Mouse (Mus musculus) midbrain, embryonic 13.5 days (tissue): ENCODE data around the gene Kcnk2. TPM values are rescaled to one million over a fixed set of nuclear protein-coding genes. Genes with fewer than 3 reads are reported as not detected.
"Not testable (repeated sequence)": the region's sequence is repeated elsewhere in the genome, so short reads cannot be mapped to it uniquely, and the experiment has no call there.

Source experiments
- ATAC-seq: fragments of 200-750 bp; cut with Nextera tagmentation; 2 replicates; pipeline ENCODE4 v1.8.0; 2017; ENCODE audit warnings: mild to moderate bottlenecking, moderate TSS enrichment, moderate library complexity
- H3K27ac ChIP-seq: fragments of 300-500 bp; sonication (generic); 2 replicates; pipeline ENCODE4 v1.5.1; 2015; ENCODE audit warnings: inconsistent platforms, mild to moderate bottlenecking, moderate library complexity
- H3K27me3 ChIP-seq: fragments of 300-500 bp; sonication (generic); 2 replicates; pipeline ENCODE4 v1.6.1; 2015; ENCODE audit warnings: mild to moderate bottlenecking, inconsistent platforms
- H3K36me3 ChIP-seq: fragments of 300-500 bp; sonication (generic); 2 replicates; pipeline ENCODE4 v1.6.1; 2015; ENCODE audit warnings: mild to moderate bottlenecking, inconsistent platforms
- H3K4me1 ChIP-seq: fragments of 300-500 bp; sonication (generic); replicated peaks from 2 replicates; pipeline ENCODE4 v1.6.1; 2015; ENCODE audit warnings: inconsistent platforms
- H3K4me2 ChIP-seq: fragments of 300-500 bp; sonication (generic); replicated peaks from 2 replicates; pipeline ENCODE4 v1.6.1; 2015; ENCODE audit warnings: moderate library complexity, mild to moderate bottlenecking, inconsistent platforms
- H3K4me3 ChIP-seq: fragments of 300-500 bp; sonication (generic); replicated peaks from 2 replicates; pipeline ENCODE4 v1.5.1; 2015; ENCODE audit warnings: mild to moderate bottlenecking, inconsistent platforms
- H3K9ac ChIP-seq: fragments of 300-500 bp; sonication (generic); replicated peaks from 2 replicates; pipeline ENCODE4 v1.6.1; 2015; ENCODE audit warnings: mild to moderate bottlenecking, inconsistent platforms
- H3K9me3 ChIP-seq: fragments of 300-500 bp; sonication (generic); 2 replicates; pipeline ENCODE4 v1.6.1; 2016; ENCODE audit warnings: mild to moderate bottlenecking, inconsistent platforms
- WGBS: fragments of 180-500 bp; shearing (Covaris S2); methylation state at CpG from one replicate; pipeline ENCODE4 v1.1.7; 2015; 5-methylcytosine and 5-hydroxymethylcytosine counted together
- polyA plus RNA-seq: library from polyadenylated mRNA; unstranded; fragments of >200 nt; fragmentation: Nextera tagmentation; extraction: Ambion mirVana; gene quantifications from 2 replicates; pipeline ENCODE4 v1.2.1, GENCODE M21; 2015

Gene Kcnk2
- polyA plus RNA-seq, 1 experiment from 2014 or later = 16.8 TPM

- H3K9me3 ChIP-seq = no peaks in the 10 kb centered on the region
- 0 out of 2 replicates have a peak, but pooled peaks cover 3% of the 10 kb centered on the region for H3K4me1 ChIP-seq
- H3K36me3 ChIP-seq = peaks cover 20% of the 10 kb centered on the region
- no peak for ATAC-seq
- H3K27me3 ChIP-seq = no peaks in the 10 kb centered on the region
- no peak overlapping the region for H3K9ac ChIP-seq
- no peak overlapping the region for H3K27ac ChIP-seq
- no peak overlapping the region for H3K4me2 ChIP-seq
- H3K4me3 ChIP-seq = no peak overlapping the region
Measured at GRCm38 (mm10) chr1:189253631-189254030, 148.4 kb downstream of the Kcnk2 start.

GRCm38 (mm10) chr1:189253207-189253606 lies 148.9 kb downstream of the Kcnk2 start:
- Histone ChIP-seq H3K27ac (no peak overlapping the region), H3K9me3 (no peaks in the 10 kb centered on the region), H3K9ac (no peak overlapping the region), H3K4me3 (no peak overlapping the region), H3K4me2 (no peak overlapping the region), H3K36me3 (peaks cover 20% of the 10 kb centered on the region), H3K4me1 (0 out of 2 replicates have a peak, but pooled peaks cover 3% of the 10 kb centered on the region), H3K27me3 (no peaks in the 10 kb centered on the region)
- no peak for ATAC-seq
- 62% methylated on average over 3 of the region's 3 CpGs for WGBS

GRCm38 (mm10) chr1:189243206-189243605 lies 158.9 kb downstream of the Kcnk2 start:
- H3K27me3 ChIP-seq, H3K36me3 ChIP-seq, H3K9me3 ChIP-seq, H3K9ac ChIP-seq, H3K4me2 ChIP-seq, H3K4me1 ChIP-seq, H3K27ac ChIP-seq, ATAC-seq, H3K4me3 ChIP-seq: not testable (repeated sequence)
- WGBS = 95% methylated on average over 2 of the region's 2 CpGs

GRCm38 (mm10) chr1:189235261-189235660 lies 166.8 kb downstream of the Kcnk2 start:
- H3K36me3 ChIP-seq = no peaks in the 10 kb centered on the region
- no peak overlapping the region for H3K4me2 ChIP-seq
- ATAC-seq = no peak
- H3K4me3 ChIP-seq = no peak overlapping the region
- WGBS = 67% methylated on average over 5 of the region's 5 CpGs
- H3K4me1 ChIP-seq = no peaks in the 10 kb centered on the region
- no peak overlapping the region for H3K27ac ChIP-seq
- no peaks in the 10 kb centered on the region for H3K27me3 ChIP-seq
- no peaks in the 10 kb centered on the region for H3K9me3 ChIP-seq
- no peak overlapping the region for H3K9ac ChIP-seq

GRCm38 (mm10) chr1:189232829-189233228 lies 169.2 kb downstream of the Kcnk2 start:
- H3K36me3 ChIP-seq = no peaks in the 10 kb centered on the region
- 82% methylated on average over 6 of the region's 6 CpGs for WGBS
- no peak overlapping the region for H3K27ac ChIP-seq
- H3K4me1 ChIP-seq = peaks cover 10% of the 10 kb centered on the region
- no peaks in the 10 kb centered on the region for H3K27me3 ChIP-seq
- no peak overlapping the region for H3K4me3 ChIP-seq
- H3K9ac ChIP-seq = no peak overlapping the region
- H3K4me2 ChIP-seq = no peak overlapping the region
- no peaks in the 10 kb centered on the region for H3K9me3 ChIP-seq
- no peak for ATAC-seq

GRCm38 (mm10) chr1:189228222-189229084 lies 173.6 kb downstream of the Kcnk2 start:
- H3K27ac ChIP-seq = no peak overlapping the region

GRCm38 (mm10) chr1:189227479-189227878 lies 174.6 kb downstream of the Kcnk2 start:
- no peak overlapping the region for H3K4me3 ChIP-seq
- H3K9me3 ChIP-seq = no peaks in the 10 kb centered on the region
- WGBS = 75% methylated on average over 4 of the region's 4 CpGs
- no peaks in the 10 kb centered on the region for H3K36me3 ChIP-seq
- H3K27ac ChIP-seq = no peak overlapping the region
- H3K4me1 ChIP-seq = peaks cover 10% of the 10 kb centered on the region
- H3K27me3 ChIP-seq = no peaks in the 10 kb centered on the region
- H3K4me2 ChIP-seq = no peak overlapping the region
- H3K9ac ChIP-seq = no peak overlapping the region
- no peak for ATAC-seq

More at GRCm38 (mm10) chr1:189228222-189229084, 173.6 kb downstream of the Kcnk2 start:
- Histone ChIP-seq H3K9ac (0 out of 2 replicates have a peak overlapping the region, but pooled peaks have one; percentile 42), H3K27me3 (no peaks in the 10 kb centered on the region), H3K36me3 (no peaks in the 10 kb centered on the region), H3K4me3 (no peak overlapping the region), H3K4me1 (peaks cover 10% of the 10 kb centered on the region), H3K4me2 (peak overlapping the region; percentile 14), H3K9me3 (no peaks in the 10 kb centered on the region)
- ATAC-seq = peak; percentile 75
- 63% methylated on average over 19 of the region's 19 CpGs for WGBS

GRCm38 (mm10) chr1:189219051-189219450 lies 183.0 kb downstream of the Kcnk2 start:
- Histone ChIP-seq H3K9me3 (no peaks in the 10 kb centered on the region), H3K4me1 (0 out of 2 replicates have a peak, but pooled peaks cover 3% of the 10 kb centered on the region), H3K36me3 (no peaks in the 10 kb centered on the region), H3K27ac (no peak overlapping the region), H3K4me2 (no peak overlapping the region), H3K9ac (no peak overlapping the region), H3K27me3 (no peaks in the 10 kb centered on the region), H3K4me3 (no peak overlapping the region)
- ATAC-seq = no peak
- WGBS = 79% methylated on average over 10 of the region's 10 CpGs

GRCm38 (mm10) chr1:189217751-189218564 lies 184.1 kb downstream of the Kcnk2 start:
- WGBS = 89% methylated on average over 11 of the region's 11 CpGs
- no peaks in the 10 kb centered on the region for H3K36me3 ChIP-seq
- H3K4me1 ChIP-seq = 0 out of 2 replicates have a peak, but pooled peaks cover 3% of the 10 kb centered on the region
- no peak overlapping the region for H3K4me3 ChIP-seq
- H3K9ac ChIP-seq = no peak overlapping the region
- H3K4me2 ChIP-seq = no peak overlapping the region
- no peak for ATAC-seq
- H3K9me3 ChIP-seq = no peaks in the 10 kb centered on the region
- H3K27me3 ChIP-seq = no peaks in the 10 kb centered on the region
- H3K27ac ChIP-seq = no peak overlapping the region

- Histone ChIP-seq H3K9ac (no peak overlapping the region), H3K27ac (no peak overlapping the region), H3K36me3 (peaks cover 9% of the 10 kb centered on the region; the same call in 1 of the 2 replicates), H3K27me3 (no peaks in the 10 kb centered on the region), H3K4me1 (0 out of 2 replicates have a peak, but pooled peaks cover 3% of the 10 kb centered on the region), H3K4me3 (no peak overlapping the region), H3K9me3 (no peaks in the 10 kb centered on the region), H3K4me2 (no peak overlapping the region)
- 80% methylated on average over 9 of the region's 9 CpGs for WGBS
- ATAC-seq = no peak
Measured at GRCm38 (mm10) chr1:189215131-189215530, 186.9 kb downstream of the Kcnk2 start.

GRCm38 (mm10) chr1:189214477-189214876 lies 187.6 kb downstream of the Kcnk2 start:
- Histone ChIP-seq H3K36me3 (peaks cover 13% of the 10 kb centered on the region), H3K4me3 (no peak overlapping the region), H3K27ac (no peak overlapping the region), H3K9ac (no peak overlapping the region), H3K9me3 (no peaks in the 10 kb centered on the region), H3K4me2 (no peak overlapping the region), H3K4me1 (peaks cover 8% of the 10 kb centered on the region), H3K27me3 (no peaks in the 10 kb centered on the region)
- no peak for ATAC-seq
- 92% methylated on average over 3 of the region's 3 CpGs for WGBS

- Histone ChIP-seq H3K4me3 (no peak overlapping the region), H3K4me1 (peaks cover 12% of the 10 kb centered on the region), H3K4me2 (no peak overlapping the region), H3K27ac (no peak overlapping the region), H3K36me3 (peaks cover 23% of the 10 kb centered on the region), H3K9me3 (no peaks in the 10 kb centered on the region), H3K9ac (no peak overlapping the region), H3K27me3 (no peaks in the 10 kb centered on the region)
- WGBS = 81% methylated on average over 17 of the region's 17 CpGs
- peak; percentile 43; the same call in 1 of the 2 replicates for ATAC-seq
Measured at GRCm38 (mm10) chr1:189209715-189210108, 192.4 kb downstream of the Kcnk2 start.
